Mouse (Mus musculus): ENCODE measurements around the gene Insm1.

DNA sequence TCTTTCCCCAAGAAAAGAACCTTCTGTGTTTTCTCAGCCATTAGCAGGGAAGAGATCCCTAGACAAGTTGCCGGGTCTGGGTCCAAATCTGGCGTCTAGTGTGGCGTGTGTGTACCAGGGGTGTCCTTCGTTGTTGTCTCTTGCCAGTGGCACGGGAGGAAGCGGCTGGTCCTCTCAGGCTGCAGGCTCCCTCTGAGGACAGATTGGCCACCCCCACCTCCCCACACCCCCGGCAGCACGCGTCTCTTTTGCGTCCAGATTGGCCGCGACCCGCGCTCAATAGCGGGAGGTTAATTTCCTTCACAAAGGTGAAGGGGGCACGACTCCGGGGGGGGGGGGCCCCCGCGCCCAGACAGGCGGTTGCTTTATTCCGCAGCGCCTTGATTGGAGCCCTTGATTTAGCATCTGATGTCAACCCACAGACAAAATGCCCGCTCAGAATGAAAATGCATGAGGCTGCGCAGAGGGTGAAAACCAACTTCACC, 1.1 kb upstream of the Insm1 start:
- TF ChIP-seq CTCF (conservative IDR thresholded peaks at IDR 0.05; ENCODE audit: low read length) = no peak
- no peak for TF ChIP-seq NANOG (IDR thresholded peaks at IDR 0.05; ENCODE audit: borderline replicate concordance, low read length)
- TF ChIP-seq POU5F1 (IDR thresholded peaks at IDR 0.05; ENCODE audit: borderline replicate concordance, low read length) = no peak
